Mouse (Mus musculus) forebrain, embryonic 12.5 days (tissue): ENCODE data around the gene 1700025G04Rik. TPM values are rescaled to one million over a fixed set of nuclear protein-coding genes. Genes with fewer than 3 reads are reported as not detected.

Source experiments
- ATAC-seq: fragments of 200-750 bp; cut with Nextera tagmentation; 2 replicates; pipeline ENCODE4 v1.8.0; 2017; ENCODE audit warnings: moderate TSS enrichment; ENCODE audit not compliant: low FRiP score
- H3K27ac ChIP-seq: fragments of 300-500 bp; sonication (generic); 2 replicates; pipeline ENCODE4 v1.5.1; 2016; ENCODE audit warnings: mild to moderate bottlenecking
- H3K27me3 ChIP-seq: fragments of 300-500 bp; sonication (generic); 2 replicates; pipeline ENCODE4 v1.6.1; 2016; ENCODE audit warnings: mild to moderate bottlenecking
- H3K36me3 ChIP-seq: fragments of 300-500 bp; sonication (generic); replicated peaks from 2 replicates; pipeline ENCODE4 v1.6.1; 2016; ENCODE audit warnings: mild to moderate bottlenecking
- H3K4me1 ChIP-seq: fragments of 300-500 bp; sonication (generic); 2 replicates; pipeline ENCODE4 v1.6.1; 2016
- H3K4me2 ChIP-seq: fragments of 300-500 bp; sonication (generic); 2 replicates; pipeline ENCODE4 v1.6.1; 2016; ENCODE audit warnings: mild to moderate bottlenecking, moderate library complexity
- H3K4me3 ChIP-seq: fragments of 300-500 bp; sonication (generic); replicated peaks from 2 replicates; pipeline ENCODE4 v1.5.1; 2016; ENCODE audit warnings: mild to moderate bottlenecking
- H3K9ac ChIP-seq: fragments of 300-500 bp; sonication (generic); 2 replicates; pipeline ENCODE4 v1.6.1; 2016; ENCODE audit warnings: mild to moderate bottlenecking
- H3K9me3 ChIP-seq: fragments of 300-500 bp; sonication (generic); 2 replicates; pipeline ENCODE4 v1.6.1; 2016
- WGBS: fragments of 180-500 bp; shearing (Covaris S2); methylation state at CpG from one replicate; pipeline ENCODE4 v1.1.7; 2016; 5-methylcytosine and 5-hydroxymethylcytosine counted together
- polyA plus RNA-seq: library from polyadenylated mRNA; unstranded; fragments of >200 nt; fragmentation: Nextera tagmentation; extraction: Ambion mirVana; gene quantifications from 2 replicates; pipeline ENCODE4 v1.2.1, GENCODE M21; 2016

1700025G04Rik gene
- polyA plus RNA-seq, 1 experiment from 2014 or later, result 36.4 TPM

- no peaks in the 10 kb centered on the region for H3K36me3 ChIP-seq
- H3K27ac ChIP-seq, result no peak overlapping the region
- peaks cover 25% of the 10 kb centered on the region for H3K4me1 ChIP-seq
- H3K9ac ChIP-seq, result no peak overlapping the region
- H3K4me2 ChIP-seq, result no peak overlapping the region
- ATAC-seq, result no peak
- no peak overlapping the region for H3K4me3 ChIP-seq
- WGBS, result 86% methylated on average over 7 of the region's 7 CpGs
- no peaks in the 10 kb centered on the region for H3K9me3 ChIP-seq
- peaks cover 24% of the 10 kb centered on the region for H3K27me3 ChIP-seq
These were observed 190.0 kb downstream of the 1700025G04Rik start for GRCm38 (mm10) chr1:151899964-151900363.

GRCm38 (mm10) chr1:151895406-151895805 lies 194.5 kb downstream of the 1700025G04Rik start:
- 0 out of 2 replicates have a peak, but pooled peaks cover 6% of the 10 kb centered on the region for H3K36me3 ChIP-seq
- ATAC-seq, result no peak
- H3K4me3 ChIP-seq, result no peak overlapping the region
- no peak overlapping the region for H3K27ac ChIP-seq
- peaks cover 16% of the 10 kb centered on the region; the same call in 1 of the 2 replicates for H3K4me1 ChIP-seq
- H3K27me3 ChIP-seq, result peaks cover 14% of the 10 kb centered on the region
- H3K9me3 ChIP-seq, result no peaks in the 10 kb centered on the region
- H3K9ac ChIP-seq, result no peak overlapping the region
- H3K4me2 ChIP-seq, result no peak overlapping the region
- WGBS, result 88% methylated on average over 4 of the region's 4 CpGs

GRCm38 (mm10) chr1:151893976-151894375 lies 195.9 kb downstream of the 1700025G04Rik start:
- H3K4me1 ChIP-seq, result peaks cover 15% of the 10 kb centered on the region; the same call in 1 of the 2 replicates
- ATAC-seq, result no peak
- no peak overlapping the region for H3K27ac ChIP-seq
- 94% methylated on average over 5 of the region's 5 CpGs for WGBS
- no peak overlapping the region for H3K4me2 ChIP-seq
- peaks cover 10% of the 10 kb centered on the region for H3K27me3 ChIP-seq
- 0 out of 2 replicates have a peak, but pooled peaks cover 6% of the 10 kb centered on the region for H3K36me3 ChIP-seq
- no peak overlapping the region for H3K9ac ChIP-seq
- H3K4me3 ChIP-seq, result no peak overlapping the region
- no peaks in the 10 kb centered on the region for H3K9me3 ChIP-seq

- no peak overlapping the region for H3K27ac ChIP-seq
- no peak overlapping the region for H3K9ac ChIP-seq
- 0 out of 2 replicates have a peak, but pooled peaks cover 6% of the 10 kb centered on the region for H3K36me3 ChIP-seq
- no peak for ATAC-seq
- WGBS, result 91% methylated on average over 5 of the region's 5 CpGs
- H3K4me3 ChIP-seq, result no peak overlapping the region
- H3K27me3 ChIP-seq, result 0 out of 2 replicates have a peak, but pooled peaks cover 2% of the 10 kb centered on the region
- H3K9me3 ChIP-seq, result no peaks in the 10 kb centered on the region
- no peak overlapping the region for H3K4me2 ChIP-seq
- peaks cover 12% of the 10 kb centered on the region; the same call in 1 of the 2 replicates for H3K4me1 ChIP-seq
These were observed 197.9 kb downstream of the 1700025G04Rik start for GRCm38 (mm10) chr1:151892008-151892407.

- ATAC-seq, result no peak
- no peak overlapping the region for H3K4me3 ChIP-seq
- H3K36me3 ChIP-seq, result 0 out of 2 replicates have a peak, but pooled peaks cover 6% of the 10 kb centered on the region
- H3K27ac ChIP-seq, result no peak overlapping the region
- no peak overlapping the region for H3K9ac ChIP-seq
- WGBS, result 91% methylated on average over 9 of the region's 9 CpGs
- peaks cover 9% of the 10 kb centered on the region; the same call in 1 of the 2 replicates for H3K4me1 ChIP-seq
- H3K4me2 ChIP-seq, result no peak overlapping the region
- no peaks in the 10 kb centered on the region for H3K9me3 ChIP-seq
- H3K27me3 ChIP-seq, result no peaks in the 10 kb centered on the region
These were observed 198.7 kb downstream of the 1700025G04Rik start for GRCm38 (mm10) chr1:151891194-151891593.

- Histone ChIP-seq H3K4me3 (no peak overlapping the region), H3K27ac (peak overlapping the region; percentile 33; the same call in 1 of the 2 replicates), H3K4me1 (peaks cover 15% of the 10 kb centered on the region; the same call in 1 of the 2 replicates), H3K9me3 (no peaks in the 10 kb centered on the region), H3K27me3 (no peaks in the 10 kb centered on the region), H3K4me2 (no peak overlapping the region), H3K36me3 (0 out of 2 replicates have a peak, but pooled peaks cover 6% of the 10 kb centered on the region), H3K9ac (no peak overlapping the region)
- ATAC-seq, result peak; percentile 73
- 57% methylated on average over 14 of the region's 14 CpGs for WGBS
These were observed 199.8 kb downstream of the 1700025G04Rik start for GRCm38 (mm10) chr1:151890041-151890621.

GRCm38 (mm10) chr1:151887631-151888030 lies 202.3 kb downstream of the 1700025G04Rik start:
- 82% methylated on average over 5 of the region's 5 CpGs for WGBS

GRCm38 (mm10) chr1:151887126-151887525 lies 202.8 kb downstream of the 1700025G04Rik start:
- H3K36me3 ChIP-seq, result no peaks in the 10 kb centered on the region
- no peak overlapping the region for H3K4me3 ChIP-seq
- H3K27me3 ChIP-seq, result no peaks in the 10 kb centered on the region
- no peak overlapping the region for H3K27ac ChIP-seq
- 93% methylated on average over 10 of the region's 10 CpGs for WGBS
- H3K4me1 ChIP-seq, result peaks cover 17% of the 10 kb centered on the region; the same call in 1 of the 2 replicates
- H3K9ac ChIP-seq, result no peak overlapping the region
- no peaks in the 10 kb centered on the region for H3K9me3 ChIP-seq
- H3K4me2 ChIP-seq, result no peak overlapping the region
- ATAC-seq, result no peak

More at GRCm38 (mm10) chr1:151887631-151888030, 202.3 kb downstream of the 1700025G04Rik start:
- no peak overlapping the region for H3K27ac ChIP-seq
- H3K27me3 ChIP-seq, result no peaks in the 10 kb centered on the region
- H3K9ac ChIP-seq, result no peak overlapping the region
- no peaks in the 10 kb centered on the region for H3K9me3 ChIP-seq
- H3K4me2 ChIP-seq, result no peak overlapping the region
- H3K4me1 ChIP-seq, result peaks cover 17% of the 10 kb centered on the region; the same call in 1 of the 2 replicates
- 0 out of 2 replicates have a peak, but pooled peaks cover 3% of the 10 kb centered on the region for H3K36me3 ChIP-seq
- no peak for ATAC-seq
- H3K4me3 ChIP-seq, result no peak overlapping the region

GRCm38 (mm10) chr1:151886171-151886570 lies 203.8 kb downstream of the 1700025G04Rik start:
- Histone ChIP-seq H3K9me3 (no peaks in the 10 kb centered on the region), H3K36me3 (no peaks in the 10 kb centered on the region), H3K4me2 (no peak overlapping the region), H3K27ac (no peak overlapping the region), H3K4me1 (peaks cover 24% of the 10 kb centered on the region), H3K27me3 (peaks cover 5% of the 10 kb centered on the region; the same call in 1 of the 2 replicates), H3K4me3 (no peak overlapping the region), H3K9ac (no peak overlapping the region)
- WGBS, result 84% methylated on average over 2 of the region's 2 CpGs
- ATAC-seq, result no peak

- no peaks in the 10 kb centered on the region for H3K36me3 ChIP-seq
- peaks cover 17% of the 10 kb centered on the region; the same call in 1 of the 2 replicates for H3K27me3 ChIP-seq
- WGBS, result 70% methylated on average over 1 of the region's 1 CpGs
- H3K4me3 ChIP-seq, result no peak overlapping the region
- no peak overlapping the region for H3K9ac ChIP-seq
- no peak overlapping the region for H3K4me2 ChIP-seq
- peaks cover 37% of the 10 kb centered on the region for H3K4me1 ChIP-seq
- ATAC-seq, result no peak
- H3K9me3 ChIP-seq, result no peaks in the 10 kb centered on the region
- no peak overlapping the region for H3K27ac ChIP-seq
These were observed 208.7 kb downstream of the 1700025G04Rik start for GRCm38 (mm10) chr1:151881253-151881652.

GRCm38 (mm10) chr1:151880731-151881130 lies 209.2 kb downstream of the 1700025G04Rik start:
- no peaks in the 10 kb centered on the region for H3K36me3 ChIP-seq
- H3K4me2 ChIP-seq, result no peak overlapping the region
- peaks cover 18% of the 10 kb centered on the region; the same call in 1 of the 2 replicates for H3K27me3 ChIP-seq
- H3K4me1 ChIP-seq, result peaks cover 37% of the 10 kb centered on the region
- no peak for ATAC-seq
- H3K4me3 ChIP-seq, result no peak overlapping the region
- 35% methylated on average over 5 of the region's 5 CpGs for WGBS
- no peaks in the 10 kb centered on the region for H3K9me3 ChIP-seq
- H3K9ac ChIP-seq, result no peak overlapping the region
- no peak overlapping the region for H3K27ac ChIP-seq

- Histone ChIP-seq H3K27me3 (peaks cover 18% of the 10 kb centered on the region; the same call in 1 of the 2 replicates), H3K27ac (no peak overlapping the region), H3K9ac (no peak overlapping the region), H3K4me1 (peaks cover 31% of the 10 kb centered on the region), H3K36me3 (no peaks in the 10 kb centered on the region), H3K9me3 (no peaks in the 10 kb centered on the region), H3K4me2 (no peak overlapping the region), H3K4me3 (no peak overlapping the region)
- WGBS, result 79% methylated on average over 13 of the region's 13 CpGs
- ATAC-seq, result no peak
These were observed 210.0 kb downstream of the 1700025G04Rik start for GRCm38 (mm10) chr1:151879966-151880365.
